Mouse (Mus musculus): ENCODE results near the gene Olfr843.

GRCm38 (mm10) chr9:19251887-19252286 lies at the start of gene Olfr843:
- TF ChIP-seq CTCF (IDR thresholded peaks at IDR 0.05; ENCODE audit: control insufficient read depth, insufficient read depth, insufficient read length) (no peak), USF1 (IDR thresholded peaks at IDR 0.05; ENCODE audit: low read depth) (no peak), MYOG (IDR thresholded peaks at IDR 0.05; ENCODE audit: control insufficient read depth, extremely low read depth, insufficient read length) (no peak), CEBPB (IDR thresholded peaks at IDR 0.05; ENCODE audit: low read depth) (no peak)

Data from C2C12 (cell line).